Mouse (Mus musculus) forebrain, postnatal 0 days (tissue): ENCODE data around the gene Pou2f3. TPM values are rescaled to one million over a fixed set of nuclear protein-coding genes. Genes with fewer than 3 reads are reported as not detected.

Experiments used
- ATAC-seq: fragments of 200-750 bp; cut with Nextera tagmentation; 2 replicates; pipeline ENCODE4 v1.8.0; 2017; ENCODE audit warnings: mild to moderate bottlenecking, moderate library complexity
- DNase-seq: peaks from one replicate; pipeline ENCODE4 v3.0.0-alpha.2; 2015
- H3K27ac ChIP-seq: fragments of 300-500 bp; sonication (generic); 2 replicates; pipeline ENCODE4 v1.5.1; 2014; ENCODE audit warnings: low read depth, mild to moderate bottlenecking, antibody characterized with exemption, low read length, moderate library complexity, mixed read lengths
- H3K27me3 ChIP-seq: fragments of 300-500 bp; sonication (generic); 2 replicates; pipeline ENCODE4 v1.6.1; 2014; ENCODE audit warnings: mild to moderate bottlenecking, low read length, mixed read lengths; ENCODE audit not compliant: insufficient read depth
- H3K36me3 ChIP-seq: fragments of 300-500 bp; sonication (generic); 2 replicates; pipeline ENCODE4 v1.6.1; 2014; ENCODE audit warnings: mild to moderate bottlenecking, moderate library complexity; ENCODE audit not compliant: insufficient read depth
- H3K4me1 ChIP-seq: fragments of 300-500 bp; sonication (generic); 2 replicates; pipeline ENCODE4 v1.6.1; 2014; ENCODE audit warnings: antibody characterized with exemption; ENCODE audit not compliant: insufficient read depth
- H3K4me2 ChIP-seq: fragments of 300-500 bp; sonication (generic); 2 replicates; pipeline ENCODE4 v1.6.1; 2014; ENCODE audit warnings: low read depth, mild to moderate bottlenecking, moderate library complexity
- H3K4me3 ChIP-seq: fragments of 300-500 bp; sonication (generic); 2 replicates; pipeline ENCODE4 v1.5.1; 2014; ENCODE audit warnings: low read depth, low read length, mixed read lengths
- H3K9ac ChIP-seq: fragments of 300-500 bp; sonication (generic); 2 replicates; pipeline ENCODE4 v1.6.1; 2014; ENCODE audit warnings: mild to moderate bottlenecking
- H3K9me3 ChIP-seq: fragments of 300-500 bp; sonication (generic); 2 replicates; pipeline ENCODE4 v1.6.1; 2016; ENCODE audit warnings: low read length
- CTCF ChIP-seq: sonication (generic); IDR thresholded peaks from 2 replicates; pipeline ENCODE4 v1.5.1; 2016; ENCODE audit warnings: antibody characterized with exemption, control low read depth, low read depth
- WGBS: fragments of 180-500 bp; shearing (Covaris S2); extraction: QIAGEN DNeasy Blood & Tissue Kit; methylation state at CpG from one replicate; pipeline ENCODE4 v1.1.7; 2014; 5-methylcytosine and 5-hydroxymethylcytosine counted together
- polyA plus RNA-seq: library from polyadenylated mRNA; unstranded; fragments of >200 nt; fragmentation: Nextera tagmentation; extraction: Ambion mirVana; gene quantifications from 2 replicates; pipeline ENCODE4 v1.2.1, GENCODE M21; 2015
- total RNA-seq: library from RNA; depleted of rRNA; stranded (reverse); fragments of >200 nt; gene quantifications from 2 replicates; pipeline ENCODE4 v1.2.3, GENCODE M21; 2014

Gene Pou2f3
- total and polyA plus RNA-seq, 2 experiments from 2014 or later = not detected

GRCm38 (mm10) chr9:43114833-43115232, 95.3 kb downstream of the Pou2f3 start:
- 0 out of 2 replicates have a peak, but pooled peaks cover 4% of the 10 kb centered on the region for H3K4me1 ChIP-seq
- H3K4me2 ChIP-seq = no peak overlapping the region
- H3K9me3 ChIP-seq = no peaks in the 10 kb centered on the region
- H3K27ac ChIP-seq = no peak overlapping the region
- ATAC-seq (no peak), DNase-seq (no peak)
- 92% methylated on average over 4 of the region's 4 CpGs for WGBS
- H3K36me3 ChIP-seq = peaks cover 26% of the 10 kb centered on the region
- TF ChIP-seq CTCF = no peak
- no peaks in the 10 kb centered on the region for H3K27me3 ChIP-seq
- no peak overlapping the region for H3K4me3 ChIP-seq
- H3K9ac ChIP-seq = no peak overlapping the region

- H3K4me2 ChIP-seq = no peak overlapping the region
- no peak for TF ChIP-seq CTCF
- H3K4me3 ChIP-seq = no peak overlapping the region
- no peaks in the 10 kb centered on the region for H3K9me3 ChIP-seq
- H3K36me3 ChIP-seq = peaks cover 26% of the 10 kb centered on the region
- 88% methylated on average over 8 of the region's 8 CpGs for WGBS
- no peaks in the 10 kb centered on the region for H3K27me3 ChIP-seq
- no peak overlapping the region for H3K9ac ChIP-seq
- no peak for ATAC-seq
- no peak overlapping the region for H3K27ac ChIP-seq
- H3K4me1 ChIP-seq = peaks cover 6% of the 10 kb centered on the region; the same call in 1 of the 2 replicates
- DNase-seq = no peak
Observed at GRCm38 (mm10) chr9:43110286-43110980, 99.7 kb downstream of the Pou2f3 start.

GRCm38 (mm10) chr9:43109125-43109524, 101.0 kb downstream of the Pou2f3 start:
- ATAC-seq = no peak
- Histone ChIP-seq H3K4me1 (peaks cover 5% of the 10 kb centered on the region; the same call in 1 of the 2 replicates), H3K4me3 (no peak overlapping the region), H3K4me2 (no peak overlapping the region), H3K9ac (no peak overlapping the region), H3K36me3 (peaks cover 26% of the 10 kb centered on the region), H3K27me3 (no peaks in the 10 kb centered on the region), H3K9me3 (no peaks in the 10 kb centered on the region), H3K27ac (no peak overlapping the region)
- no peak for DNase-seq
- TF ChIP-seq CTCF = no peak
- WGBS = 86% methylated on average over 7 of the region's 7 CpGs

- DNase-seq (no peak), ATAC-seq (no peak)
- Histone ChIP-seq H3K9ac (no peak overlapping the region), H3K4me3 (no peak overlapping the region), H3K27me3 (no peaks in the 10 kb centered on the region), H3K36me3 (peaks cover 26% of the 10 kb centered on the region), H3K27ac (no peak overlapping the region), H3K4me2 (no peak overlapping the region), H3K9me3 (no peaks in the 10 kb centered on the region), H3K4me1 (peaks cover 8% of the 10 kb centered on the region)
- WGBS = 80% methylated on average over 3 of the region's 3 CpGs
- no peak for TF ChIP-seq CTCF
Observed at GRCm38 (mm10) chr9:43108721-43109120, 101.4 kb downstream of the Pou2f3 start.

GRCm38 (mm10) chr9:43108081-43108480, 102.1 kb downstream of the Pou2f3 start:
- 89% methylated on average over 1 of the region's 1 CpGs for WGBS

GRCm38 (mm10) chr9:43107555-43107954, 102.6 kb downstream of the Pou2f3 start:
- no peak for TF ChIP-seq CTCF
- 45% methylated on average over 5 of the region's 5 CpGs for WGBS
- Histone ChIP-seq H3K4me1 (peaks cover 20% of the 10 kb centered on the region), H3K36me3 (peaks cover 26% of the 10 kb centered on the region), H3K4me2 (peak overlapping the region; percentile 86; the same call in 1 of the 2 replicates), H3K9ac (no peak overlapping the region), H3K27ac (no peak overlapping the region), H3K9me3 (no peaks in the 10 kb centered on the region), H3K27me3 (no peaks in the 10 kb centered on the region), H3K4me3 (no peak overlapping the region)
- ATAC-seq = no peak
- no peak for DNase-seq

More at GRCm38 (mm10) chr9:43108081-43108480, 102.1 kb downstream of the Pou2f3 start:
- DNase-seq (no peak), ATAC-seq (no peak)
- Histone ChIP-seq H3K9me3 (no peaks in the 10 kb centered on the region), H3K4me3 (no peak overlapping the region), H3K4me1 (peaks cover 15% of the 10 kb centered on the region), H3K4me2 (no peak overlapping the region), H3K9ac (no peak overlapping the region), H3K36me3 (peaks cover 26% of the 10 kb centered on the region), H3K27ac (no peak overlapping the region), H3K27me3 (no peaks in the 10 kb centered on the region)
- no peak for TF ChIP-seq CTCF

- H3K9ac ChIP-seq = peak within 1 kb of the TSS; percentile 80
- peaks cover 23% of the 10 kb centered on the region for H3K36me3 ChIP-seq
- H3K4me1 ChIP-seq = peaks cover 24% of the 10 kb centered on the region
- H3K4me2 ChIP-seq = peak within 1 kb of the TSS; percentile 86
- H3K9me3 ChIP-seq = no peaks in the 10 kb centered on the region
- H3K27ac ChIP-seq = peak within 1 kb of the TSS; percentile 91
- DNase-seq = peak; percentile 79
- H3K27me3 ChIP-seq = no peaks in the 10 kb centered on the region
- TF ChIP-seq CTCF = peak; percentile 73
- peak within 1 kb of the TSS; percentile 94 for H3K4me3 ChIP-seq
- WGBS = 18% methylated on average over 10 of the region's 10 CpGs
- no peak for ATAC-seq
Observed at GRCm38 (mm10) chr9:43107187-43107517, 103.0 kb downstream of the Pou2f3 start, which contains the start of gene Arhgef12. TSS of gene Arhgef12 (minus strand) at chr9:43107239.
